Mouse (Mus musculus) limb, embryonic 10.5 days (tissue): ENCODE results near the gene Taok3. TPM values are rescaled to one million over a fixed set of nuclear protein-coding genes. Genes with fewer than 3 reads are reported as not detected.

ENCODE experiments used
- DNase-seq: peaks from one replicate; pipeline ENCODE4 v3.0.0-alpha.2; 2017; ENCODE audit warnings: low spot score
- H3K27ac ChIP-seq: fragments of 300-500 bp; sonication (generic); 2 replicates; pipeline ENCODE4 v1.5.1; 2016; ENCODE audit warnings: mild to moderate bottlenecking
- H3K27me3 ChIP-seq: fragments of 300-500 bp; sonication (generic); 2 replicates; pipeline ENCODE4 v1.6.1; 2016; ENCODE audit warnings: low read depth, mild to moderate bottlenecking; ENCODE audit not compliant: poor library complexity, severe bottlenecking
- H3K36me3 ChIP-seq: fragments of 300-500 bp; sonication (generic); 2 replicates; pipeline ENCODE4 v1.6.1; 2016; ENCODE audit warnings: mild to moderate bottlenecking, moderate library complexity
- H3K4me1 ChIP-seq: fragments of 300-500 bp; sonication (generic); 2 replicates; pipeline ENCODE4 v1.6.1; 2016
- H3K4me3 ChIP-seq: fragments of 300-500 bp; sonication (generic); 2 replicates; pipeline ENCODE4 v1.5.1; 2016; ENCODE audit warnings: mild to moderate bottlenecking, moderate library complexity
- H3K9me3 ChIP-seq: fragments of 300-500 bp; sonication (generic); replicated peaks from 2 replicates; pipeline ENCODE4 v1.6.1; 2016; ENCODE audit warnings: mild to moderate bottlenecking
- WGBS: fragments of 180-500 bp; shearing (Covaris S2); methylation state at CpG from one replicate; pipeline ENCODE4 v1.1.7; 2016; 5-methylcytosine and 5-hydroxymethylcytosine counted together
- polyA plus RNA-seq: library from polyadenylated mRNA; unstranded; fragments of >200 nt; fragmentation: Nextera tagmentation; extraction: Ambion mirVana; gene quantifications from 2 replicates; pipeline ENCODE4 v1.2.1, GENCODE M21; 2016

The Taok3 gene
- polyA plus RNA-seq, 1 experiment from 2014 or later = 6.2 TPM

DNA sequence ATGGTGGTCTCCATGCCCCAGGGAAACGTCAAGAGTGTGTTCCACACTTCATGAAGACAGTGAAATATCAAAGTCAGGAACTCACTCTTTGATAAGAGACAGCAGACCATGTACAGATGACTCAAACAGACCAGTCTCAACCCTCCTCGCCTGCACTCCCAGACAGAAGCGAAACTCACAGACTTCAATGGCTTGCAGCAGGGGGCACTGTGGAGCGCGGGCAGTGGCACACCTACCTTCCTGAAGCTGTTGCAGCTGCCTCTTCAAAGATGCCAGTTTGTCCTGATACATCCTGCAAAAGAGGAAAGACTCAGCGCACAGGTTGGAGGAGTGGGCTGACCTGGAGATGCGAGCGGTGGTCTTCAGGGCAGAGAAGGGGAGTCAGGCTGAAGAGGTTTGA lies 10.4 kb upstream of the Taok3 start:
- Histone ChIP-seq H3K36me3 (peaks cover 93% of the 10 kb centered on the region), H3K27me3 (no peaks in the 10 kb centered on the region), H3K27ac (no peak overlapping the region), H3K4me3 (no peak overlapping the region), H3K9me3 (no peaks in the 10 kb centered on the region), H3K4me1 (0 out of 2 replicates have a peak, but pooled peaks cover 2% of the 10 kb centered on the region)
- no peak for DNase-seq
- 92% methylated on average over 8 of the region's 8 CpGs for WGBS

DNA sequence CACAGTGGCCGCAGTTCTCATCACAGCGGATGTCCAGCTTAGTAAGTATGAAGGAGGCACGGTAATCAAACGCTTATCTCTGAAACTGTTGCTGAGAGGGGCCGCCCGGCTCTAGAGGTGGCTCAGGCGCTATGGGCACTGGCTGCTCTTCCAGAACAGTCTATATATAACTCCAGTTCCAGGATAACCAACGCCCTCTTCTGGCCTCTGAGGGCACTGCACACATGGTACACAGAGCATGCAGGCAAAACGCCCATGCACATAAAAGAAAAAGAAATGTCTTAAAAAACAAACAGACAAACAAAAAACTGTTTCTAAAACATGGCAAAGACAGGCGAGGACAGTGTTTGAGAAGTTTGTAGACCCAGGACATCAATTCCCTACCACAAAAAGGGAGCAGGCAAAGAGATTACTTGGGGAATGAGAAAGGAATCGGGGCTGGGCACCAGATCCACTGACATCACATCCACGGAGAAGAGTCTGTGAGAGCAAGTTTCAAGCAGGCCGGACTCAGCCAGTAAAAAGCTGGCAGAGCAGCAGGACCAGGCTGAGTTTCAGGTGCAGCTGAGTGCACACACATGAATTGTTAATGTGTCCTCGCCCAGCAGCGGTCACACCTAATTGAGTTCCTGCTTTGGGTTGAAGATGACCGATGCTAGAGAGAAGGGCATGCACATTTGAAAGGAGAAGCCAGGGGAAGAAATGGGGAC lies 8.7 kb upstream of the Taok3 start:
- WGBS = 92% methylated on average over 16 of the region's 16 CpGs

DNA sequence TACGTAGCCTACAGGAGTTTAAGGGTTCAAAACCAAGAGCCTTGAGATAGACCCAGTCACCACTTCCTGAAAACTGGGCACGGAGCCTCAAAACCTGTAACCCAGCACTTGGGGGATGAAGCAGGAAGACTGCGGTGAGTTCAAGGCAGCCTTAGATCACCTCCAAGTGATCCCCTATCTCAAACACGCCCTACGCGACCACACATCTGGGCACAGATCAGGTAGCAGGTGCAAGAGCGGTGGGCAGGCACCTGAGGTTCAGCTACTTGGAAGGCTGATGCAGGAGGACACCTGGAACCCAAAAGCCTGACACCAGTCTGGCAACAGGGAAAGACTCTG lies 8.2 kb upstream of the Taok3 start:
- DNase-seq = no peak
- over 99% methylated on average over 7 of the region's 7 CpGs for WGBS
- 0 out of 2 replicates have a peak, but pooled peaks cover 5% of the 10 kb centered on the region for H3K4me1 ChIP-seq
- H3K4me3 ChIP-seq = no peak overlapping the region
- no peaks in the 10 kb centered on the region for H3K27me3 ChIP-seq
- no peaks in the 10 kb centered on the region for H3K9me3 ChIP-seq
- H3K36me3 ChIP-seq = peaks cover 70% of the 10 kb centered on the region
- H3K27ac ChIP-seq = no peak overlapping the region

More for the DNA sequence above, 8.7 kb upstream of the Taok3 start:
- H3K9me3 ChIP-seq = no peaks in the 10 kb centered on the region
- no peak for DNase-seq
- H3K27ac ChIP-seq = no peak overlapping the region
- peaks cover 76% of the 10 kb centered on the region for H3K36me3 ChIP-seq
- H3K27me3 ChIP-seq = no peaks in the 10 kb centered on the region
- H3K4me3 ChIP-seq = no peak overlapping the region
- H3K4me1 ChIP-seq = 0 out of 2 replicates have a peak, but pooled peaks cover 5% of the 10 kb centered on the region

DNA sequence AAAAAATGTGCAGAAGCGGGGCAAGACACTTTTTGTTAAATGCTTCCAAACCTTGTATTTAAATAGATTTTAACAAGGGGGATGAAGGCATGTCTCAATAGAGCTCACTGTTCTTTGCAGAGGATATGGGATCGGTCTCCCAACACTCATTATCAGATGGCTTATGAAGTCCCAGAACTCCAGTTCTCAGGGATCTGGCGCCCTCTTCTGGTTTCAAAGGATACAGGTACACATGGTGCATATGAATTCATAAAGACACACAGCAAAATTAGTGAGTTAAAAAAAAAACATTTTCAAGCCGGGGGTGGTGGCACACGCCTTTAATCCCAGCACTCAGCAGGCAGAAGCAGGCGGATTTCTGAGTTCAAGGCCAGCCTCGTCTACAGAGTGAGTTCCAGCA lies 6.6 kb upstream of the Taok3 start:
- H3K27ac ChIP-seq = no peak overlapping the region
- H3K9me3 ChIP-seq = no peaks in the 10 kb centered on the region
- H3K4me3 ChIP-seq = no peak overlapping the region
- 0 out of 2 replicates have a peak, but pooled peaks cover 5% of the 10 kb centered on the region for H3K4me1 ChIP-seq
- peaks cover 55% of the 10 kb centered on the region for H3K36me3 ChIP-seq
- no peaks in the 10 kb centered on the region for H3K27me3 ChIP-seq
- DNase-seq = no peak
- WGBS = 89% methylated on average over 7 of the region's 7 CpGs

DNA sequence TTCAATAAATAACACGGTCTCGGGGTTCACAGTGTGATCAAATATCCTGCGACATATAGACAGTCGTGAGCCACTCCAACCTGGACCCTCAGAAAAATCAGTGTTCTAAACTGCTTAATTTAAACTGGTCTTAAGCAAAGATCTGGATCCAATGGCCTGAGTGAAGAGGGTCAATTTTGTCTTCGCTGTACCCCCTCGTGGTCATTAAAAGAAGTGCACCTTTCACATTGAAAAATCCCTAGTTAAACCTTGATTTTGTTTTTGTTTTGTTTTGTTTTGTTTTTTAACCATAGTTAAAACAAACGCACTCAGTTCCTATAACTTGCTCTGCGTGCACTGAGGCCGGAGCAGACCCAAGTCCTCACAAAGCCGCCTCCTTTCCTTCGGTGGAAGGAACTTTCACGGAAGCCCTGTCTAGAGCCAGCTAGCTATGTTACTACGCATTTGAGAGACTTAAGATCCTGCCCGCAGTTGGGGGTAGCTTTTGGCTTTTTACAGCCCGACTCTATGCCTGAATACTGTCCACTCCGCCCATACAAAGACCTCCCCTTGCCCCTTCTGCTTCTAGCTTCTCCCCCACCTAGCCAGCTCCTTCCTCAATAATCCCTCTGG lies 5.2 kb upstream of the Taok3 start:
- WGBS = 3% methylated on average over 16 of the region's 16 CpGs
- no peak for DNase-seq
- peak overlapping the region; percentile 97 for H3K27ac ChIP-seq
- H3K4me1 ChIP-seq = peaks cover 14% of the 10 kb centered on the region
- peak overlapping the region; percentile 95 for H3K4me3 ChIP-seq
- H3K27me3 ChIP-seq = no peaks in the 10 kb centered on the region
- H3K9me3 ChIP-seq = no peaks in the 10 kb centered on the region
- peaks cover 41% of the 10 kb centered on the region for H3K36me3 ChIP-seq

DNA sequence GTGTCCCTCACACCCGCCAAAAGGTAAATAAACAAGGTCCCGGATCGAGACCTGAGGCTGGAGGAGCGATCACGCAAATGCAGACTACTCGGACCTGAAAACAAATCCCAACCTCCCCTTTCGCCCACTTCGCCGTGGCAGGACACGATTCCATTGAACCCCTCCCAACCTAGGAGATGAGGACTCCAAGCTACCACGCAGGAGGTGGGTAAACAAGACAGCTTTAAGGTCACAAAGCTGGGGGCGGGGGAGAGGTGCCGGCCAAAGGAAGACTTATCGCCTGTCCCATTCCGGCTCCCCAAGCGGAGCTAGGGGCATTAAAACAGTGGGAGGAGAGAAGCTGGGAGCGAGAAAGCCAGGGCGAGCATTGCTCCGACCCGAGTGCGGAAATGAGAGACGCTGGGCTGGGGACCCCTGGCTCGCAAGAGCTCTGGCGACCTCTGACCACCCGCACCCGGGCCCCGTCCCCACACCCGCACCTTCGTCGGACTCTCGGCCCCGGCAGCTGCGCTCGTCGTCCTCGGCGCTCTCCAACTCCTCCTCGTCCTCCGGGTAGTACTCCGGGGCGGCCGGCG lies 4.6 kb upstream of the Taok3 start:
- WGBS = under 1% methylated on average over 43 of the region's 43 CpGs
- DNase-seq = peak; percentile 66
- H3K27me3 ChIP-seq = peaks cover 4% of the 10 kb centered on the region; the same call in 1 of the 2 replicates
- peak overlapping the region; percentile 97 for H3K27ac ChIP-seq
- peaks cover 14% of the 10 kb centered on the region for H3K4me1 ChIP-seq
- H3K4me3 ChIP-seq = peak overlapping the region; percentile 95
- H3K36me3 ChIP-seq = peaks cover 37% of the 10 kb centered on the region
- no peaks in the 10 kb centered on the region for H3K9me3 ChIP-seq

DNA sequence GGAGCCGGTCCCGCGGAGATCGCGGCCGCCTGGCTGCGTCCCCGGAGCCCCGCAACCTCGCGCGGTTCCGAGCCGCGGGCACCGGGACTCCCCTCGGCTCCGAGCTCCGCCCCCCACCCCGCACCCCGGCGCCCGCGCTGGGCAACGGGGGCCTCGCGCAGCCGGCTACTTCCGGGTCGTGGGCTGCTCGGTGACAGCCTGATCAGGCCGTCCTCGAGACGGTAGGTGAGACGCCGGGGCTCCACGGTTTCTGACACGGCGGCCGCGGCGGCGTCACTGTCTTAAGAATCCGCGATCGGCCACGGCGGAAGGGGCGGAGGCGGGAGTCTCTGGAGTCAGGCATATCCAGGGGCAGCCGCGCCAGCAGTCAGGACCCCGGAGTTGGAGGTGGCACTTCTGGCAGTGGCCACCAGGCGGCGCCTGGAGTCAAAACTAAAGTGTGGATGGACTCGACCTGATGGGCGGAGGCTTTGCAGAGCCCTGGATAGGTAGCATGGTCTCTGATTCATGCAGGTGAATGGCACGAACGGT lies 4.0 kb upstream of the Taok3 start, which contains the start of gene Suds3:
TSS of gene Suds3 (minus strand) at position 278 of the 531 bp plus-strand sequence.
- peak; percentile 97 for DNase-seq
- Histone ChIP-seq H3K9me3 (no peaks in the 10 kb centered on the region), H3K4me3 (peak within 1 kb of the TSS; percentile 95), H3K4me1 (peaks cover 20% of the 10 kb centered on the region), H3K27me3 (peaks cover 10% of the 10 kb centered on the region), H3K27ac (peak within 1 kb of the TSS; percentile 97), H3K36me3 (peaks cover 30% of the 10 kb centered on the region)
- WGBS = under 1% methylated on average over 59 of the region's 59 CpGs

DNA sequence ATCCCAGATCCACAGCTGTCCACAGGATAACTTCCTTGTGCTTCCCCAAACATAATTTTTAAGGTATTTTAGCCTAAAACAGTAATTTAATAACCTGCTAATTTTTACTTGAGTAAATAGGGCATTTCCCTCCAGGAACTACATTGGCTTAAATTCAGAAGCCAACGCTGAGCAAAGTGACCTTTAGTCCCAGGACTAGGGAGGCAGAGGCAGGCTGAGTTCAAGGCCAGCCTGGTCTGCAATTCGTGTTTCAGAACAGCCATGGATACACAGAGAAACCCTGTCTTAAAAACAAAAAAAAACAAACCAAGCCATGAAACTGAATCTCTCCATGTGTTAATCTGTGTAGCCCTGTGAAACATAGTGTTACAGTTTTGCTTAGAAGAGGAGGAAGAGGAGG lies 3.3 kb upstream of the Taok3 start:
- Histone ChIP-seq H3K36me3 (peaks cover 23% of the 10 kb centered on the region), H3K4me3 (no peak overlapping the region), H3K4me1 (peaks cover 24% of the 10 kb centered on the region), H3K9me3 (no peaks in the 10 kb centered on the region), H3K27ac (no peak overlapping the region), H3K27me3 (peaks cover 18% of the 10 kb centered on the region)
- WGBS = 78% methylated on average over 2 of the region's 2 CpGs
- DNase-seq = no peak

DNA sequence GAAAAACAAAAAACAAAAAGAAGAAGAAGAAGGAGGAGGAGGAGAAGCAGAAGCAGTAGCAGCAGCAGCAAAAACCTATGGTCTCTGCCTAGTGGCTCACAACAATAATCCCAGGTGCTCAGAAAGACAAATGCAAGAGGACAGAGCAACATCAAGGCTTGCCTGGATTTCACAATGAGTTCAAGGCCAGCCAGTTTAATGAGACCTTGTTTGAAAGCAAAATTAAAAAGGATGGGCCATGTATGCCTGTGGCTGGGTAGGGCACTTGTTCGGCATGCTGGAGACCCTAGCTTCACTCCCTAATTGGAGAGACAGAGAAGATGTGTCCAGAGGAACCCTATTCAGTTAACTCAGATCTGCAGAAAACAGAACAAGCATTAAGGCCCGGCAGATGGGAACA lies 2.7 kb upstream of the Taok3 start:
- Histone ChIP-seq H3K27ac (no peak overlapping the region), H3K27me3 (peaks cover 23% of the 10 kb centered on the region), H3K36me3 (peaks cover 17% of the 10 kb centered on the region), H3K9me3 (no peaks in the 10 kb centered on the region), H3K4me1 (peaks cover 24% of the 10 kb centered on the region), H3K4me3 (no peak overlapping the region)
- no peak for DNase-seq
- 87% methylated on average over 2 of the region's 2 CpGs for WGBS

DNA sequence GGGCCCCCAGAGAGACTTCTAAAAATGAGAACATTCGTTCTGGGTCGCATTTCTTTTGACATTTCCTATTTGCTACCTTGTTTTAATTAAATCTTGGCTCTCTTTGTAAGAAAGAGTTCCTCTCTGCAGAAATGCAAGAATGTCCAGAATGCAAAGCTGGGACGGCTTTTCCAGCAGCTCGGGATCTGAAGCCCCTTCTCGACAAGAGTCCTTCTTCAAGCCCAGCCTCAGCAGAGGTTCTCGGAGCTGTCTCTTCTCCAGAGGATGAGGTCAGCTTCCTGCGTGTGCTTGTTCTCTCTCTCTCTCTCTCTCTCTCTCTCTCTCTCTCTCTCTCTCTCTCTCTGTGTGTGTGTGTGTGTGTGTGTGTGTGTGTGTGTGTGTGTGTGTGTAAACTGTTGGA lies 2.2 kb upstream of the Taok3 start:
- Histone ChIP-seq H3K4me1 (peaks cover 24% of the 10 kb centered on the region), H3K4me3 (no peak overlapping the region), H3K27ac (no peak overlapping the region), H3K9me3 (no peaks in the 10 kb centered on the region), H3K36me3 (peaks cover 12% of the 10 kb centered on the region), H3K27me3 (peaks cover 28% of the 10 kb centered on the region)
- DNase-seq = no peak
- 81% methylated on average over 7 of the region's 7 CpGs for WGBS

DNA sequence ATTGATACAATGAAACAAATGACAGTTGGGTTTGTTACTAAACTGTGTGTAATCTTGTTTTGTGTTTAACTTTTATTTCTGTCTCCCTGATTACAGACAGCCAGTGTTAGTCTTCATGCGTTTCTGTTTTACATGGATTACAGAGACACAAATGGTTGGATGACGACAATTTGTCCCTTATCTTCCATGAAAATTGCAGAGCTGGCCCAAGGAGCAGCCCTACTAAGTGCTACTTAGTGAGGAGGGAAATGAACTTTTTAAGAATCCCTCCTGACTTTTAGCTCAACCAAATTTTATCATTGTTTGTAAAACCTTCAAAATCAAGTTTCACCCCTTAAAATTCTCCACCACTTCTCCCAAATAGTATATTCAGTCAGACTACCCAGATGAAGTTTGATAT lies 1.7 kb upstream of the Taok3 start:
- Histone ChIP-seq H3K4me1 (peaks cover 24% of the 10 kb centered on the region), H3K27ac (no peak overlapping the region), H3K9me3 (no peaks in the 10 kb centered on the region), H3K4me3 (no peak overlapping the region), H3K36me3 (peaks cover 7% of the 10 kb centered on the region), H3K27me3 (peaks cover 28% of the 10 kb centered on the region)
- DNase-seq = no peak
- 88% methylated on average over 2 of the region's 2 CpGs for WGBS

DNA sequence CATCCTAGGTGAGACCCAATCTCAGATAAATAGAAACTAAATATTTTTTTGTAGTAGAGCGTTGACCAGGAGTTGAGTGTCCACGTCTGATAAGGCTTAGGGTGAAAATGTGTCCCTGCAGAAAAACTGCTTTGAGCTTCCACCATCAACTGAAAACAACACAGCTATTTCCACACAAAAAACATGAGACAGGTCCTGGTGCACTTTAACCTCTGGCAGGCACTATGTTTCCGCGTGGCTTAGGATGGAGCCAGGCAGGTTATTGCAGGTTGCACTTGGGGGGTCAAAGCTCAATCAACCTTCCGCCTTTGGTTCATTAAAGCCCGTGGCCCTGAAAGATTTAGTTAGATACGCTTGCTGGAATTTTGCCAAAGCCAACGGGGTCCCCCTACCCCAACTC lies 1.1 kb upstream of the Taok3 start:
- DNase-seq = no peak
- 70% methylated on average over 8 of the region's 8 CpGs for WGBS
- H3K4me1 ChIP-seq = peaks cover 24% of the 10 kb centered on the region

More for the DNA sequence above, 1.1 kb upstream of the Taok3 start:
- no peak overlapping the region for H3K27ac ChIP-seq
- peak overlapping the region; percentile 81; the same call in 1 of the 2 replicates for H3K4me3 ChIP-seq
- H3K27me3 ChIP-seq = peaks cover 28% of the 10 kb centered on the region
- H3K9me3 ChIP-seq = no peaks in the 10 kb centered on the region
- H3K36me3 ChIP-seq = peaks cover under 1% of the 10 kb centered on the region
